Mouse (Mus musculus) adrenal gland (tissue): ENCODE measurements around the gene Nrp2.

Experiments
- intact Hi-C: fragments of 180-260 bp; cut with DNase I; formaldehyde crosslinking; loops from one replicate; pipeline ENCODE4 v1.15.1; 2025

Nrp2 gene

GRCm38 (mm10) chr1:62747421-62748111 lies 44.5 kb downstream of the Nrp2 start:
- intact Hi-C loops, result no loop called here

- intact Hi-C loops, result no loop called here
Observed at GRCm38 (mm10) chr1:62748361-62748760, 45.3 kb downstream of the Nrp2 start.

DNA sequence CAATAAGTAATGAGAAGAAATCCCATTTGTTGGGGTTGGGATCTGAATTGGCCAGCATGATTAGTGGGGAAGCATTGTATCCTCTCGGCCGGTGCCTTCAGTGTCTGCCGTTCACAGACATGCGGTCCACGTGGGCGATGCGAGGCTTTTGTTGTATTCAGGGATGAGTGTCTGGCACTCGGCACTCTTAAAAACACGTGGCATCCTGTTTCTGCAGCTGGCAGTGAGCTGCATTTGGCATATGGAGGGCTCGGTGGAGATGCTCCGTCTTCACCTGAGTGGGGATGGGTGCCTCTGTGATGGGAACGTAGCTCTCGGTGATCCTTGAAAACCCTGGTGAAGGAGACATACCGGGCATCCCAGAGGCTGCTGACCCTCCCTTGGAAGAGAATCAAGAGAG lies 46.6 kb downstream of the Nrp2 start:
- intact Hi-C loops, result no loop called here

DNA sequence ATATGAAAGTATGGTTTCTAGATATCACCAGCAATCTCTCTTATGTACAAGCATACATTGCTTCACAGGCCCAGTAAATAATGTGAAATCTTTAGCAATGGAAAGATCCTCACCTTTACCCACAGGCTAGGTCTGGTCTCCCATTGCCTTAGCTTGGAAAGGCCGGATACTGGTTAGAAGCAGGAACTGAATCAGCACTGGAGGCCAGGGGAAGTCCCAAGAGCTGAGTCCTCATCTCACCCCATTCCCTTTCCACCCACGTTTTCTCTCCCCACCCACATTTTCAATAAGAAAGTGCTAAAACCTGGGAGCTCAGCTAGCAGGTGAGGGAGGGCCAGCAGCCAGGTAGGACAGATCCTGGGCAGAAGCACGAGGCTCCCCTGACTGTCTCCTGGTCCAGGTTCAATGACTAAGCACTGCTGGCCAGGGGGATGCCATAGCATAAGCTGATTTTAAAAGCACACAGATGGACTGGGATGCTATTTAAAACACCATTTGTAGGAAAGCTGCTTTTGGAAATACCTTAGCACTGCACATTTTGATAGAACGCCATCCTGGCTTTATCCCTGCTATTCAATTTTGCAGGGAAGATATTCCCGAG lies 47.4 kb downstream of the Nrp2 start:
- intact Hi-C loops, result no loop called here

- intact Hi-C loops, result no loop called here
Observed at GRCm38 (mm10) chr1:62751011-62752006, 48.2 kb downstream of the Nrp2 start.

DNA sequence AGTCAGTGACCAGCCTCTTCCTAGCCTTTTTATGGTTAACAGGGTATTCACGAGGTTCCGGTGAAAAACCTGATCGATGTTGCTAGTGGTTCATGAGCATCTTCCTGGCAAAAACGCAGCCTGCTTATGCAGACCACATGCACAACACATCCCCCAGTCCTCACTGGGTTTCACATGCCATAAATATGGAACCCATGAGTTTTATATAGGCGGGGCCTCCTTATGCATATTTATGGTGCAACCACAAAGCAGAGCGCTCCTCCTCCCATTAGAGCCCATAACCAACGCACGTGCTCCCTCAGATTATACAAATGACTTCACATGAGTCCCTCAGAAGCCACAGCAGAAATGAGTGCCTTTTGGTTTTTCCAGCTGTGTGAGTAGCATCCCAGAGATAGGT lies 49.0 kb downstream of the Nrp2 start:
- intact Hi-C loops, result no loop called here

DNA sequence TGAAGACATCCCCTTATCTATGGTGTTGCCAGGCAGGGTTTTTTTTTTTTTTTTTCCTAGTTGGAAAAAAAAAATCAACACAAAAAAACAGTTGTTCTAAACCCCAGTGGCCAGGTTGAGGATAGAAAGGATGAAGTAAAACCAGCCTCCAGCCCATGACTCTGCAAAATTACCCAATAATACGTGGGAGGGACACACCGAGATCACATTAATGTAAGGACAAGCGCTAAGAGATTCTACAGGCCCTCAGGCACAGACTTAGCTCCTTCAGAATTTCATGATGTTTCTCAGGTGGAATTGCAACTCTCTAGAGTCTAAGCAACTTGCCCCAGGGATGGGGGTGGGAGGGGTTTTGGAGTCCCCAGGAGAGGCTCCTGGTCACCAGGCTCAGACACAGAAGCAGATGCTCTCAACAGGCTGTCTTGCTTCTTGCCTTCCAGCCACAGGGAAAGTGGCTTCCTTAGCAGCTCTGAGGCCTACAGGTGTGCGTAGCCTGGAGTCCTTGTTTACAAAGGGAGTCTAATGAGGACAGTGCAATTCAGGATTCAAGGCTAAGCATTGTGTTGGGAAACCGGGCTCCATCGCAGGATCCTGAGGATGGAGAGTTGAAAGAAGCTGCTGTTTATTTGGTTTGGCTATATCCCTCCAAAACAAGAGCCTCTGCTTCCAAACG lies 49.7 kb downstream of the Nrp2 start:
- intact Hi-C loops, result no loop called here

DNA sequence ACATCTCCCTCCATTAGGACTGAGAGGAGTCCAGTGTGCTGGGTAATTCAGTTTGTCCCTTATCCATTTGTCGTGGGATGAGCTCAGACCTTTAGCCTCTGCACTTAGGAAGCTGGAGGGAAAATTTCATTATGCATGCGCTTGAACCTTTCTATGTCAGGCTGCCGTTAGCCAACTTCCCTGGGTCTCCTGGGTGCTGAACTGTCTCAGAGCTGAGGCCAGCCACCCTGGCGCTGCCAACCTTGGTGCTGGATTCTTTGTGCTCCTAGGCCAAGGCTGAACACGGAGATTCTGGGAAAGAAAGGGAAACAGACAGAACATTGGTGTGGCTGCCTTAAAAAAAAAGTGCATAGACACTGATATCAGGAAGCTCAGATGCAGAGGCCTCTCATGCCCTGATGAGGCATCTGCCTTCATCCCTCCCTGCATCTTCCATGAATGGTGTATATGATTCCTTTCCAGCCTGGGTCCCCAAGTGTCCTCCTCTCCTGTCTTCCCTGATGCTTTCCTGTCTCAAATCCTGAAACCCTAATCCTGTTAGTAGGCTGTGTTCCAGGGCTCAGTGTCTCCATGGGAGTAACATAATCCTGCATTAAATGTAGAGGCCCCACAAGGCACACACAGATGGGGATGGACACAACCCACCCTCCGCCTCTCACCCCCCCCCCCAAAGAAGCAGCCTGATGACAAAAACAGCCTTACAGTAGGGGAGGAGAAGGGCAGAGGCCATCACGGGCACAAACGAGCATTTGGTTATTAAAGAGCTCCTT lies 51.2 kb downstream of the Nrp2 start:
- intact Hi-C loops, result no loop called here

DNA sequence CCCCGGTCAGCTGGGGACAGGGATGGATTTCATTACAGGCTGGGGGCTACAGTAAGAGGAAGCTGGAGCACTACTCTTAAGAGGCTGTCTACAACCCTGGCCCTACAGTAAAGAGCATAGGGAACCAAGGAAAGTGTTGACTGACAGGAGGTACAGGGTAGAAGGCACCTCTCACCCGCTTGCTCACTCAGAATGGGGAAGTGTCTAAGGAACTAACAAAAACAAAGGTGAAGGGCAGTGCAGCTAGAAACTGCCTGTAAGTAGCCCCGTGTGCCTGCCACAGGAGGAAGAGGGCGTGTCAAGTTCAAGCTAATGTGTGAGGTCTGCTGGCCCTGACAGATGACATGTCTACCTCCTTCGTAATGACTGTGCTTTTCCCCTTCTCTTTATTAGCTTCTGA lies 57.0 kb downstream of the Nrp2 start:
- intact Hi-C loops, result no loop called here

DNA sequence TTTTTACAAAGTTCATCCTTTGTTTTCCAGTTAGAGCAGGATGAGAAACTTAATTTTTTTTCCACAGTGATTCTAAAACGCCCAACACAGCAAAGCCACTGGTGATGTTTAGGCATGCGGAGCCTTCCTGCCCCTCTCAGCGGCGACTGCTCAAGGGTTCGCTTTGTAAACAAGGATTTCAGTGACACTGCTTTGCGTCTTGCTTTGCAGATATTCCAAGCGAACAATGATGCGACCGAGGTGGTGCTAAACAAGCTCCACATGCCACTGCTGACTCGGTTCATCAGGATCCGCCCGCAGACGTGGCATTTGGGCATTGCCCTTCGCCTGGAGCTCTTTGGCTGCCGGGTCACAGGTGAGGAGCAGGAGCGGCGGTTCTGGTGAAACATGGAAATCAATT lies 57.5 kb downstream of the Nrp2 start:
- intact Hi-C loops, result no loop called here

DNA sequence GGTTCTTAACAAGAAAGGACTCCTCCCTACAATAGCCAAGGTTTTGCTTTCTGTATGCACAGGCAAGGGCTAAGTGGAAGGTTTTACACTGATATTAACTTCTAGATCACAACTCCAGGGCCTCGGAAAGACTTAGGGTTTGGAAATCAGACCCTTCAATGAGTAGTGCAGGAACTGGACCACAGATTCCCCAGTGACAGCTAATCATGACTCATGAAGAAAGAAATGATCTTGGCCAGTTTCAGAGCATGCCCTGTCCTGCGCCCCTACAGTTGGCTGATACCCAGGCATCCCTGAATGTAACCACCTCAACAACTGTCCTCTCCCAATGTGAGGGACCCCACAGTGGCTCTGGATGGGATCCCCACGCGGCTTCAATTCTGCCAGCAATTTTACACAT lies 60.7 kb downstream of the Nrp2 start:
- intact Hi-C loops, result no loop called here

DNA sequence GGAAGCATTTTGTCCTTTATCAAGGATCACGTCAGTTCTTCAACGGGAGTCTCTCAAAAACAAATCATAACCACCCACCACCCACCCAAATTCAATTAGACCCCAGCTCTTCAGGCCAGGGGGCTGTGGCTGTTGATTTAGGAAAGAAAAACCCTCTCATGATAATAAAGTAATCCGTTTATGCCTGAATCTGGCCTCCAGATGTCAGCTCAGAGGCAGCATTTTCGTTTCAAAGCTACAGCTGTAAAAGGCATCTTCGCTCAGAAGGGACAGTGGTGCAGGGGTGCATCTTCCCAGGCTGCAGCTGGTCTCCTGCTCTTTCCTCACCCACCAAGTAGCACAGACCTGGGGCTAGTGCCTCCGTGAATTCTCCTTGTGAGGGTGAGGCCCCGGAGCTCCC lies 62.1 kb downstream of the Nrp2 start:
- intact Hi-C loops, result no loop called here

GRCm38 (mm10) chr1:62766766-62767165 lies 63.7 kb downstream of the Nrp2 start:
- intact Hi-C loops, result no loop called here

GRCm38 (mm10) chr1:62767611-62768010 lies 64.5 kb downstream of the Nrp2 start:
- intact Hi-C loops, result no loop called here

DNA sequence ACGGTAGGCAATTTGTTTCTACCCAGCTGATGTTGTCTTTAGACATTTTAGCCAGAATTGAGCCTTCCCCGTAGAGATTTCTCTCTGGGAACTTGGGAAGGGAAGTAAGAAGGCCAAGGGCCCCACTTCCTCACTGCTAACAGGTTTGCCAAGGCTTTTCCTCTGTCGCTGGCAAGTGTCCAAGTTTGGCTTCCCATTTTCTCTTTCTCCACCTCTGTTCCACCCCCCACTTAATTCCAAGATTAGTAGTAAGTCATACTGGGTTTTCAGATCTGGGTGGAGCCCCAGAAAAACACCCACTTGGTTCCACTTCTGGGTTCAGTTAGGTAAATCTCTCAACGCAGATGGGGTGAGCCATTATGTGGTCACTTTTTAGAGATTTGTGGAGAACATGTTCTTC lies 67.5 kb downstream of the Nrp2 start:
- intact Hi-C loops, result no loop called here

- intact Hi-C loops, result no loop called here
Observed at GRCm38 (mm10) chr1:62772391-62772790, 69.3 kb downstream of the Nrp2 start.

- intact Hi-C loops, result no loop called here
Observed at GRCm38 (mm10) chr1:62773105-62773920, 70.2 kb downstream of the Nrp2 start.

DNA sequence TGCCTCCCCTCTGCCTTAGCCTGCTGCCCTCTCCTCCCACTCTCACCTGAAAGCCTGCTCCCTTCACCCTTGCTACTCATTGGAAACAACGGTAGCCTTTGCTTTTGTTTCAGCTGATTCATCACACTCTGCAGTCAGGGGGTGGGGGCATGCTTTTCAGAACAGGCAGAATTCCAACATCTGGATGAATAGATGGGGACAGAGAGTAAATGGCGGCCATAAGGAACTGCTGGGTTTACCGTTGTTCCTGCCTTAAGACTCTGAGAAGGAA lies 70.8 kb downstream of the Nrp2 start:
- intact Hi-C loops, result no loop called here

GRCm38 (mm10) chr1:62774288-62775218 lies 71.5 kb downstream of the Nrp2 start:
- intact Hi-C loops, result loop anchor here (5.0 kb wide), 1 partner anchor 52 kb away; no protein-coding TSS in a partner anchor
